Mouse (Mus musculus) kidney, postnatal 36 days (tissue): ENCODE data around the gene Cd160.

ENCODE experiments used
- DNase-seq, 2 experiments: peaks; one replicate each; pipeline ENCODE4 v3.0.0; 2021 to 2022; ENCODE audit warnings: mixed read lengths in 2 of 2

The Cd160 gene

GRCm38 (mm10) chr3:96828984-96829383, at the start of gene Cd160, which contains the start of gene Pdzk1:
TSS of gene Cd160 (minus strand) at chr3:96829351.
TSS of gene Pdzk1 (plus strand) at chr3:96829284.
- no peak for DNase-seq

DNA sequence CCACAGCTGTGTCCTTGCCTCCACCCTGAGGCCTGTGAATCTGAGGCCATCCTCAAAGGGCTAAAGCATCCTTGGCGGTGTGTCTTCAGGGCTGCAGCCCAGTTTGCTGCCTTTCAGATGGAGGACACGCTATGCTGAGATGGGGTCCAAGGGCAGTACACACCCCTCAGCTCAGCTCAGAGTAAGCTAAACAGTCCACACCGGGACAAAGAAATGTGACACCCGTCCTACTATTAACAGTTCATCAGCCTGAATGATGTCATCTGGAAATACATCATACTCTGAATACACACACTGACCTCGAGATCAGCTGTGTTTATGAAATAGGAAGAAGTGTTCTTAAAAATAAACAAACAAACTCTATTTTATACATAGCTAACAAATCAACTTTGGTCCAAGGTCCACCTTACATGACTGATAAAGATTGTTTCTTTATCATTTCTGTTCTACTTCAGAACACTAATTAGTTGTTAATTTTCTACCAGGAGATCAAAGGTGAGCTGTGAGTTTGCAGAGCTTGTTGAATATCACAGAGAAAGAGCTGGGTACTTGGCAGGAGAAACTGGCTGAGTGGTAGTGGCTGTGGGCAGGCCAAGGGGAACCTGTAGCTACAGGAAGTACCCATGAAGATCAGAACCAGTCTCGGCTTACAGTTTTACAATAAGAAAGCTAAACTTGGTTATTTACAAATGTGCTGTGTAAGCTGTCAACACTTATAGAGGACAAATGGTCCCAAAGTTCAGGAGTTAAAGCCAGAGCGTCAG, 45.8 kb upstream of the Cd160 start:
- peak; percentile 45 to 71 for DNase-seq

DNA sequence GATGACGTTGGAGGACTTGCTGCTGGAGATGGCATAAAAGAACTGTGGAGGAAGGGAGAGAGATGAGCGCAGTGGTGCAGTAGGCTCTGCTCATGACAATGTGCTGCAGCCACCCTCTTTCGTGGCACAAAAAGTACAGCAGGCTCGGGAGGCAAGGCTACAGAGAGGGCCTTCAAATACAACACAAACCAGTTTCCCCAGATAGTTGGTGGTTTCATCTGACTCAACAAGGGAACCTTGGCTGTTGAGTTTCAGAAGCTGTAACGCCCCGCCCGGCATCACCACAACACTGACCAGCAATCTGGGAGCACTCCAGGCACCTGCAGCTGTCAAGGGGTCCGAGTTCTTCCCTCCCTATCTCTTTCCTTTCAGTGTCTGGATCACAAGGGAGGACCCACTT, 43.4 kb upstream of the Cd160 start:
- no peak for DNase-seq

- no peak for DNase-seq
These were observed 41.9 kb upstream of the Cd160 start for GRCm38 (mm10) chr3:96871070-96871469.

DNA sequence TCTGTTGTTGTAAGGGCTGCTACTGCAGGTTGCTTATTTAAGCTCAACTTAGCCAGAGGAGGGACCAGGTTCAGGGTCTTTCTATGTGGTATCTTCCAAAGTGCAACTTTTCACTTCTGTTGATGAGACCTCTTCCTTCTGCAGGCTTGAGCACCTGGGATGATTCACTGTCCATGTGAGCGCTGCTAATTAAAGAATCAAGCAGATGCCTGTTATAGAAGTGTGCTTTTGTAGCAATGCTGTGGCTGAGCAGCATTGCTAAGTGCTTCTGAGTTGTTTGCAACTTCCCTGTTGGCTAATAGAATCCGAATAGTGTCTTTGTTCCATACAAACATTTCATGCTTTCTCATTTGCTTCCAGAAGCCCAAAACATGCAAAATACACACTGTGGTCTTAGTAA, 41.1 kb upstream of the Cd160 start:
- DNase-seq: no peak

GRCm38 (mm10) chr3:96869091-96869490, 39.9 kb upstream of the Cd160 start:
- DNase-seq: no peak

- no peak for DNase-seq
These were observed 39.4 kb upstream of the Cd160 start for GRCm38 (mm10) chr3:96868566-96868965.

GRCm38 (mm10) chr3:96867863-96868262, 38.7 kb upstream of the Cd160 start:
- no peak for DNase-seq

DNA sequence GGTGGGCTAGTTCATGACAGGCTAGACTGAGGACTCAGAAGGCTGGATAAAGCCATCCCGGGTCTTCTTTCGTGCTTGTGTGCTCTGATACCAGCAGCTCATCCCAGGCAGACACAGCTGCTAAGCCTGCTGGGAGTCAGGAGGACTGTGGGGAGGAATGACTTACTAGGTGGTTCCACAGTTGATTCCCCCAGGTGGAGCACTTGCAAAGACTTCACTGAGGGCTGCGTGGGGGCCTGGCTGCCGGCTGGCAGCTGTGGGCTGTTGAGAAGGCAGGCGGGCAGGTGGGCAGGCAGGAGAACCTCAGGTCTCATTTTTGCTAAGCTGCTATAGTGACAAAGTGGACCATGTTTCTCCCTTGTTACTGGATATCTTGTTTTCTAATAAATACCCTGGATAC, 31.3 kb upstream of the Cd160 start:
- DNase-seq: no peak

- no peak for DNase-seq
These were observed 26.7 kb upstream of the Cd160 start for GRCm38 (mm10) chr3:96855833-96856232.

GRCm38 (mm10) chr3:96854376-96854775, 25.2 kb upstream of the Cd160 start:
- DNase-seq: no peak

DNA sequence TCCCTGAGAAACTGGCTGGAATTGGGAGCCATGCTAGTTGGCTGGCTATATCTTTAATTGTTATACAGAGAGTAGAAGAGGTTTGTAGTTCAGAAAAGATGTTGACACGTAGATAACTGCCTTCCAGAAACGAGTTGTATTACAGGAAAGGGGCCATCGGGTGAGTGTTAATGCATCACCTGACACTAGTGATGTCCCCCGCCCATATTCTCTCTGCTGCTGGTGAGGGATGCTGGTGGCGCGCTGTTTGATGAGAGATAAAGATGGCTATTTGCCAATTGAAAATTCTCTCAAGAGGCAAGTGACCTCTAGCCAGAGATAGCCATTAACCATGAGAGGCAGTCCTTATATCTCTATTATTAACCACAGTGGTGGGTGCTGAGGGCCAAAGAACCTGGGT, 23.4 kb upstream of the Cd160 start:
- peak in 1 of 2 experiments; percentile 1 for DNase-seq

DNA sequence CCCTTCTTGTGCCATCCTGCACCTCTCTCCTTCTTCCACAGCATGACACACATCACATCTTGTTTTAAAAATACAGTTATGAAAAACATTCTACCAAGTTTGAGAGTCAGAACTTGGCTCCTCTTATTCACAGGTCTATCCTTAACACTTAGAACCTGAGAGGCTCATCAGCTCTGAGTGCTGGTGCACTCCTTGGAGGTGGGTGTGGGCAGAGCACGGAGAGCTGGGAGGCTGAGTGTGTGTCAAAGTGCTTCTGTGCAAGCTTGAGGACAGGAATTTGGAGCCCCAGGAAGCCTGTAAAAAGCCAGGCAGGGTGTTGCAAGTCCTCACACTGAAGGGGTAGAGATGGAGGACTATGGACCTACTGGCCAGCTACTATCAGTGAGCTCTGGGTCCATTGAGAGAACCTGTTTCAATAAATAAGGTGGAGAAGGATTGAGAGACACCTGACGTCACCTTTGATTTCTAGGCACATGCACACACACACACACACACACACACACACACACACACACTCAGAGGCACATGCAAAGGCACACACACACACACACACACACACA, 20.1 kb upstream of the Cd160 start:
- DNase-seq: peak in 1 of 2 experiments; percentile 7

GRCm38 (mm10) chr3:96848470-96848869, 19.3 kb upstream of the Cd160 start:
- peak in 1 of 2 experiments; percentile 4 for DNase-seq

GRCm38 (mm10) chr3:96847661-96848060, 18.5 kb upstream of the Cd160 start:
- peak in 1 of 2 experiments; percentile 6 for DNase-seq

GRCm38 (mm10) chr3:96846985-96847384, 17.8 kb upstream of the Cd160 start:
- DNase-seq: peak; percentile 58

DNA sequence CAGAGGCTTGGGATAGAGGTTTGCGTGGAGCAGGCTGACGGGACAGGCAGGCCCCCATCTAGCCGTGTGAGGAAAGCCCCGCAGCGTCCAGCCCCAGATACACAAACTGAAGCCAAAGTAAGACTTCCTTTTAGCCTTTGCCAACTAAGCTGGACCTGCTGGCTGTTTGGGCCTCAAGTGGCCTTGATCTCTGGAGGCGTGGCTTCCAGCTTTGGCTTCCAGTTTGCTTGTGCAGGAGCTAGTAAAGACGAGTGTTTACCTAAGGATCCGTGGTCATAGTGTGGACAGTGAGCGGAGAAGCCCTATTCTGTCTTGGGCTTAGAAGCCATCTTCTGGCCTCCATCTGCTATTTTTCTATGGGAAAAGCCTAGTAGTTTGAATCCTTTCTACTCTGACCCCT, 16.7 kb upstream of the Cd160 start:
- no peak for DNase-seq

DNA sequence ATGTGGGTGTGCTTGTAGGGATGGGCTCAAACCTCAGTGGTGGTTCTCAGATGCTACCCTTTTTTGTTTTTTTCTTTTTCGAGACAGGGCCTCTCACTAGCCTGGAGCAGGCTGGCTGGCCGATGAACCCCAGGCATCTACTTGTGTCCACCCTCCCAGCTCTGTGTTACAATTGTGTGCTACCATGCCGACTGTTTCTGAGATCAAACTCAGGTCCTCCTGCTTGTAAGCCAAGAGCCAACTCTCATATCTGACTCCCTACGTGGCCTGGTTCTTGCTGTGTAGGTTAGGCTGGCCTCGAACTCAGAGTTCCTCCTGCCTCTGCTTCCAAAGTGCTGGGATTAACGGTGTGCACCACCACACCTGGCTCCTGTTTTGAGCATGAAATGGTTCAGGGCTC, 16.0 kb upstream of the Cd160 start:
- peak in 1 of 2 experiments; percentile 5 for DNase-seq

- DNase-seq: peak; percentile 64 to 77
These were observed 10.0 kb upstream of the Cd160 start for GRCm38 (mm10) chr3:96838996-96839645.

DNA sequence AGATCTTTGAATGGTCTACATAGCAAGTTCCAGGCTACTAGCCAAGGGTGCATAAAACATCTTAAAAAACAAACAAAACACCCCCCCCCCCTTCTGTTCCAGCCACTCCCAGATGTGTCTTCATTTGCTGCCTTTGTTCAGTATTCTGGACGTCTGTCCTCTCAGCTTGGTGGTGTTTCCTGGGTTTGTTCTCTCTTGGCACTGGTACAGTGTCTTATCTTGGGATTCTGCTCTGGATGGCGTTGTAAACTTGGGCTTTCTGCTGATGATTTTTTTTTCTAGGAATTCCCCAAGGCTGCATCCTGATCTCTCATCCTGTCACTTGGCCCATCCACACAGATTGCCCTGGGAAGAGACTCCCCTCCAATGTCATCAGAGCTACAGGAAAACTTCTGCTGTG, 7.3 kb upstream of the Cd160 start:
- no peak for DNase-seq

DNA sequence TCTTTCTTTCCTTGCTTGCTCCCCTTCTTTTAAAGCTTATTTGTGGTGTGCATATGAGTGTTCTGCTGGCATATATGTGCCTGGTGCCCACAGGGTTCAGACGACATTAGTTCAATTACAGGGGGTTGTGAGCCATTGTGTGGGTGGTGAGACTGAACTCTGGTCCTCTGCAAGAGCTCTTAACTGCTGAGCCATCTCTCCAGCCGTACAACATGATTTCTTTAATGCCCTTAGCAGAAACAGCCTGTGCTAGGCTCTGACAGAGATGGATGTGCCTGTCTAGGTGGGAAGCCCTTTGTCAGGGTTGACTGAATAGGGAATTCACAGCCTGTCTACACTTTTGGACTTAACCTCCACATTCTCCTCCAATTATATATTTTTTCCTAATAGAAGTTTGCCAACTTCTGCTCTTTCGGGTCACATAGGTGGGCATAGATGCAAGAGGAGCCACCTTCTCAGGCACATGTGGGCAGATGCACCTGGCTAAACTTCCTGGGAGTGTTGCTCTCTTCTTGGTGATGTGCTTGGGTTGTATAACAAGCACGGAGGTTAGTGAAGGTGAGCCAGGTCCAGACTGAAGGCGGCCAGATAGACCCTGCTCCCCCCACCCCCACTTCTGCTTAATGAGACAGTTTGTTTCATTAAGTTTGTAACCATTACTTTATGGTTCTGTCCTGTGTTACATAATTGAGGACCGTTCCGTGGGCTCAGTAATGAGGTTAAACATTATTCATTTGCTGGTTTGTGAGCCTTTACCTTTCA, 5.6 kb upstream of the Cd160 start:
- DNase-seq: peak; percentile 76 to 88

DNA sequence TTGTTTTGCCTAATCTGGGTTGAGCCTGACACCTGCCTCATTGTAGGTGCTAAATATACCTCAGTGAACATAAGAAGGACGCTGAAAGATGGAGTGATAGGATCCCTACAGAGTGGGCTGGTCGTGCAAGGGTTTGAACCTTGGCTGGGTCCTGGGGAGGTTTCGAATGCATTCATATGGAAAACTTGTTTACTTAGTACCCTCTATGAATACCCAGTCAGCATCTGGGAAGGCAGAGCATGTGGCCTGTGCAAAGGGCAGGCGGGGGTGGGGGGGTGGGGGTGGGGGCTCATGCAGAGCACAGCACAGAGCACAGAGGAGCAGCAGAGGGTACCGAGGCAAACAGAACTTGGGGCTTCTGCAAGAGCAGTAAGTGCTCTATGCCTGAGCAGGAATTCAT, 3.8 kb upstream of the Cd160 start:
- peak; percentile 58 to 73 for DNase-seq

DNA sequence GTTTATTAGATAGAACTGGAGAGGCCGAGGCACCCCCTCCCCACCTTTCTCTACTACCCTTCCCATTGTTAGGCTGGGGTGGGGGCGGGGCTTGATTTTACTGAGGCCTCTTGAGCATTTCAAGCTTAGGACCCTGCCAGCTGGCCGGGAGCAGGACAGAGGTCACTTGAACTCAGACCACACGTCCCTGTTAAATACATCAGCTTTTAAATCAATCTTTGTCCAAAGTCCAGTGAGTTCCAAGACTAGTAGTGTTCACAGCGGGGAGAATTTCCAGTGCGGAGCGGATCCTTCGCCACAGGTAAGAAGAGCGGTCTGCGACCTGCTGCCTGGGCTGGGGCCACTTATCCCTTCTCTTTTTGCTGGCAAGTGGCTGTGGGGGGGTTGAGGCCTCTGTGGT, 705 bp upstream of the Cd160 start:
- DNase-seq: peak; percentile 78 to 87
